Mouse (Mus musculus): ENCODE data around the gene Hist1h1t. TPM values are rescaled to one million over a fixed set of nuclear protein-coding genes. Genes with fewer than 3 reads are reported as not detected.

Hist1h1t gene
- total RNA-seq (2023) = 0.67 to 1.3 TPM in 2 of 4 replicates, not detected in the others

DNA sequence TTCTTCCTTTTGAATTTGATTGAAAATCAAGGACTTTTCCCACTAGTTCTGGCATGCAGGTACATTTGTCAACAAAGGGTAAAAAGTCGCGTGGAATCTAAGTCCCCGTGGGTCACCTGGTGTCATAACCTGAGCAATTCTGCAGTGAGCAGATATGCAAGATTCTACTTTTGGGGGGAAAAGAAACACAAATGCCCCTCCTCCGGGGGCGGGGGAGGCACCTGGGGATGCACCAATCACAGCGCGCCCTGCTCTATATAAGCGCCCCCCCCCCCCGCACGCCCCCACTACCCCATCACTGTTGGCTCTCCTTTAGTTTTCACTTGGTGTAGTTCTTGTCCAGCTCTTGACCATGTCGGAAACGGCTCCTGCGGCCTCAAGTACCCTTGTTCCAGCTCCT, at the start of gene Hist1h1t:
Hist1h1t (plus strand) TSS at position 301 of the 400 bp plus-strand sequence.

DNA sequence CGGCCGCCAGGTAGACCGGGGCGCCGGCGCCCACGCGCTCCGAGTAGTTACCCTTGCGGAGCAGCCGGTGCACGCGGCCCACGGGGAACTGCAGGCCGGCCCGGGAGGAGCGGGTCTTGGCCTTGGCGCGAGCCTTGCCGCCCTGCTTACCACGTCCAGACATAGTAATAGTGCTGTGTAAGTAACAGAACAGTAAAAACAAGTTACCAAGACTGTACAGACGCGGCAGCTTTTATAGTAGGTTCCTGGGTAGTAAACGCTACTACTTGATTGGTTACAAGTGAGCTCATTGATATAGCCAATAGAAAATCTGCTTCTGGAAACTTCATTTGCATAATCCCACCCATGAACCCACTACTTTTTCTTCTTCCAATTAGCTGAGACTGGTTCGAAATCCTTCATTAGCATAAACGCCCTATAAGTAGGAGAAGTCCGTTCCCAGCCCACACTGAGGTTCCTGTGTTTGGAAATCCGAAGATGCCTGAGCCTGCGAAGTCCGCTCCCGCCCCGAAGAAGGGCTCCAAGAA, 11.8 kb upstream of the Hist1h1t start, which contains the start of the genes Hist1h2ac and Hist1h2bc:
Hist1h2ac (minus strand) TSS at position 194 of the 527 bp plus-strand sequence.
Hist1h2bc (plus strand) TSS at position 445 of the 527 bp plus-strand sequence.

DNA sequence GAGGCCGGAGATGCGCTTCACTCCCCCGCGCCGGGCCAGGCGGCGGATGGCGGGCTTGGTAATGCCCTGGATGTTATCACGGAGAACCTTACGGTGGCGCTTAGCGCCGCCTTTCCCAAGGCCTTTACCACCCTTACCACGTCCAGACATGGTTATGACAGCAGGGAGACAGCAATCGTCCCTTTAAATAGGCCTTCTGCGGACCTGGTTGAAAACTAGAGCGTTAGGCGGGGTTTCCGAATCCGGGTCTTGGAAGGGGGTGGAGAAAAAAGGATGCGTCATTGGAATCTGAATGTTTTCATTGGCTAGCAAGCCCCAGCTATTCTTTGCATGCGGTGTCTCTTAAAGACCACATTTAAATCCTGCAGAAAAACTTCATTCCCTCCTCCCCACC, 2.7 kb downstream of the Hist1h1t start, which contains the start of gene Hist1h4c:
Hist1h4c (minus strand) TSS at position 155 of the 394 bp plus-strand sequence.

DNA sequence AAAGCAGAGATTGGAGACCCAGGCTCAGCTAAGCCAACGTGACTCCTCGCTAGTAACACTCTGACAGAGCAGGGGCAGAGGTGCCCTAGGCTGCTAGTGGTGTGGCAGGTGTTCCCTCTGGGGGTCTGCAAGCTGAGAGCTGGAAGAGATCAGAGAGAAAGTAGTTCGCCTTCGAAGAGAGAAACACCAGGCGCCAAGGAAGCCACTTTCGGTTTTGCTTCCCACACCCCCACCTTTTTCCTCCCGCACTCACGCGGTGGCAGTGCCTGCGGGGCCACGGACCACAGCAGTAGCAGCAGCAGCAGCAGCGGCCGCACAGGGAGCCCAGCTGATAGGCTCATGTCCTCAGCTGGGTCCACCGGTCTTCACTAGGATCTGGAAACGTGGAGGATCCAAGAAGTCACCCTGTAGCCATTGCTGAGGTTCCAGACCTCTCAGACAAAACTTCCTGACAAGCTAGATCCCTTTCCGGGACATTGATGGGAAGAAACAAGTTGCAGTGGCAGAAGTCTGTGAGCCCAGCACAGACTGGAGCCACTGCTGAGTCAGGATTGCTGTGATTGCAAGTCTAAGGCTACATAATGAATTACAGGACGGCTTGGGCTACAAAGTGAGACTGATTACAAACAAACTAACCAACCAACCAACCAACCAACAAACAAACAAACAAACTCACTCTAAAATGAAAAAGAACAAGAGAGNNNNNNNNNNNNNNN, 14.9 kb downstream of the Hist1h1t start, which contains the start of gene Hfe:
Hfe (minus strand) TSS at position 481 of the 716 bp plus-strand sequence.

DNA sequence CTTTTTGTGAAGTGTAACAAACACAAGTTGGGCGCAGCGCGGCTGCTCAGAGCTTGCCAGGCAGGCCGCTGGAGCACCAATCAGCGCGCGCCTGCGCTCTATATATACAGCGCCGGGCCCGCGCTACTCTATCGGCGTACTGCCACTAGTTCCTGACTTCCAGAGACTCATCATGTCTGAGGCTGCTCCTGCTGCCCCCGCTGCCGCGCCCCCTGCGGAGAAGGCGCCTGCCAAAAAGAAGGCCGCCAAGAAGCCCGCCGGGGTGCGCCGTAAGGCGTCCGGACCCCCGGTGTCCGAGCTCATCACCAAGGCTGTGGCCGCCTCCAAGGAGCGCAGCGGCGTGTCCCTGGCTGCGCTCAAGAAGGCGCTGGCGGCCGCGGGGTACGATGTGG, 43.1 kb downstream of the Hist1h1t start, which contains the start of gene Hist1h1c:
Hist1h1c (plus strand) TSS at position 132 of the 392 bp plus-strand sequence.

DNA sequence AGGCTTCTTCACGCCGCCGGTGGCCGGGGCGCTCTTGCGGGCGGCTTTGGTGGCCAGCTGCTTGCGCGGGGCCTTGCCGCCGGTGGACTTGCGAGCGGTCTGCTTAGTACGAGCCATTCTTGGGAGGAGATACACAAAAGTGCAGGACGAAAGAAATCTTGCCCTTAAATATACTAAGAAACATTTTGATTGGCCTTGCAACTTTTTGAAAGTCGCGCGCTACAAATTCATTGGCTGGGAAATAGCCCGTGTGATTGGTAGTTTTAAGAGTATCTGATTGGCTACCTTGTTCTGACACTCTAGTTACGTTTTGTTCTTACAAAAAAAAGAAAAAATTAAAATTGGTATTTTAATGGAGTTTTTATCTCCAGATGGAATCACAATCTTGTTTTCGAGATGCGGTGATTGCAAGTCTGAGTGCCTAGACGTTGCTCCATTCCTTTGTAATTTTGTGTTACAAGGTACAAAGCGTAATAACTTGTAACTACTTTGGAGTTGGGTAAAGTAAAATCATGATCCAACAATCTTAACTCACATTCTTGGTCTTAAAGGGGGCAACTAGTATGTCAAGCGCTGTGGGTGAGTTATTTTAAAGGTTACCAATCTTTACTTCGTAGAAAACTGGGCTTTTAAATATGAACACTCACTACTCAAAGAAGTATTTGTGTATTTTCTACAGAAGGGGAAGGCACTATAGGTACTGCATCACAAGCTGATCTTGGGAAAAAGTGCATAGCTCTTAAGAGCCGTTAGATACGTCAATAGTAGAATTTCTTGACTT, 50.0 kb downstream of the Hist1h1t start, which contains the start of gene Hist1h3c:
Hist1h3c (minus strand) TSS at position 222 of the 781 bp plus-strand sequence.

Other genes starting within 250 kb of the Hist1h1t start
- gene Btn1a1, start 229.9 kb upstream of the Hist1h1t start, total RNA-seq (2023) = not detected in 4 replicates
- 0.63 to 1.2 TPM (median 0.94 TPM) in 4 replicates for gene Btn2a2, start 207.0 kb upstream of the Hist1h1t start, total RNA-seq (2023)
- 312 to 413 TPM (median 355 TPM) in 4 replicates for gene Hist1h4h, start 164.8 kb upstream of the Hist1h1t start, total RNA-seq (2023)
- 8.2 to 18.3 TPM (median 14.4 TPM) in 4 replicates for gene Hist1h2af, start 161.9 kb upstream of the Hist1h1t start, total RNA-seq (2023)
- 4.0 to 5.5 TPM (median 4.9 TPM) in 3 of 4 replicates, not detected in the other for gene Hist1h3g, start 160.4 kb upstream of the Hist1h1t start, total RNA-seq (2023)
- 9.7 to 15.7 TPM (median 11.4 TPM) in 4 replicates for gene Hist1h2bh, start 152.4 kb upstream of the Hist1h1t start, total RNA-seq (2023)
- gene Hist1h3f, start 151.8 kb upstream of the Hist1h1t start, total RNA-seq (2023) = 116 to 135 TPM (median 127 TPM) in 4 replicates
- gene Hist1h4f, start 144.2 kb upstream of the Hist1h1t start, total RNA-seq (2023) = 64.1 to 86.2 TPM (median 72.6 TPM) in 4 replicates
- gene Hist1h1d, start 142.6 kb upstream of the Hist1h1t start, total RNA-seq (2023) = 20.7 to 25.2 TPM (median 22.9 TPM) in 4 replicates
- gene Hist1h3e, start 133.4 kb upstream of the Hist1h1t start, total RNA-seq (2023) = 302 to 339 TPM (median 312 TPM) in 4 replicates
- 20.2 to 28.2 TPM (median 23.3 TPM) in 4 replicates for gene Hist1h2ae, start 124.6 kb upstream of the Hist1h1t start, total RNA-seq (2023)
- gene Hist1h2bg, start 124.4 kb upstream of the Hist1h1t start, total RNA-seq (2023) = 455 to 535 TPM (median 493 TPM) in 4 replicates
- 223 to 279 TPM (median 234 TPM) in 4 replicates for gene Hist1h2bf, start 121.6 kb upstream of the Hist1h1t start, total RNA-seq (2023)
- gene Hist1h2ad, start 121.4 kb upstream of the Hist1h1t start, total RNA-seq (2023) = 18.6 to 61.8 TPM (median 42.9 TPM) in 4 replicates
- 33.1 to 41.7 TPM (median 35.9 TPM) in 4 replicates for gene Hist1h3d, start 120.1 kb upstream of the Hist1h1t start, total RNA-seq (2023)
- 149 to 174 TPM (median 170 TPM) in 4 replicates for gene Hist1h4d, start 114.2 kb upstream of the Hist1h1t start, total RNA-seq (2023)
- gene Hist1h2be, start 74.7 kb upstream of the Hist1h1t start, total RNA-seq (2023) = 31.4 to 39.8 TPM (median 37.8 TPM) in 4 replicates
- gene Hist1h1e, start 73.3 kb upstream of the Hist1h1t start, total RNA-seq (2023) = 317 to 365 TPM (median 333 TPM) in 4 replicates
- 9.3 to 10.9 TPM (median 9.8 TPM) in 4 replicates for gene Hist1h2ac, start 11.9 kb upstream of the Hist1h1t start, total RNA-seq (2023)
- 16.6 to 23.0 TPM (median 18.7 TPM) in 4 replicates for gene Hist1h2bc, start 11.6 kb upstream of the Hist1h1t start, total RNA-seq (2023)
- 174 to 205 TPM (median 189 TPM) in 4 replicates for gene Hist1h4c, start 2.6 kb downstream of the Hist1h1t start, total RNA-seq (2023)
- 0.48 to 1.5 TPM (median 1.1 TPM) in 4 replicates for gene Hfe, start 15.0 kb downstream of the Hist1h1t start, total RNA-seq (2023)
- gene Hist1h1c, start 43.0 kb downstream of the Hist1h1t start, total RNA-seq (2023) = 857 to 1,008 TPM (median 880 TPM) in 4 replicates
- gene Hist1h3c, start 49.8 kb downstream of the Hist1h1t start, total RNA-seq (2023) = 9.0 to 14.7 TPM (median 11.7 TPM) in 4 replicates
- 65.5 to 82.0 TPM (median 72.9 TPM) in 4 replicates for gene Hist1h2bb, start 50.9 kb downstream of the Hist1h1t start, total RNA-seq (2023)
- 38.9 to 112 TPM (median 74.0 TPM) in 4 replicates for gene Hist1h2ab, start 55.3 kb downstream of the Hist1h1t start, total RNA-seq (2023)
- 29.5 to 64.1 TPM (median 35.4 TPM) in 4 replicates for gene Hist1h3b, start 56.5 kb downstream of the Hist1h1t start, total RNA-seq (2023)
- gene Hist1h4b, start 61.2 kb downstream of the Hist1h1t start, total RNA-seq (2023) = 81.8 to 123 TPM (median 110 TPM) in 4 replicates
- gene Hist1h4a, start 65.4 kb downstream of the Hist1h1t start, total RNA-seq (2023) = 189 to 269 TPM (median 202 TPM) in 4 replicates
- 385 to 444 TPM (median 390 TPM) in 4 replicates for gene Hist1h3a, start 66.6 kb downstream of the Hist1h1t start, total RNA-seq (2023)
- 35.5 to 38.6 TPM (median 37.0 TPM) in 4 replicates for gene Hist1h1a, start 67.9 kb downstream of the Hist1h1t start, total RNA-seq (2023)
- not detected in 4 replicates for gene Trim38, start 74.1 kb downstream of the Hist1h1t start, total RNA-seq (2023)
- not detected in 4 replicates for gene Slc17a2, start 111.2 kb downstream of the Hist1h1t start, total RNA-seq (2023)
- gene Slc17a3, start 143.6 kb downstream of the Hist1h1t start, total RNA-seq (2023) = not detected in 4 replicates
- not detected in 4 replicates for gene Slc17a1, start 171.9 kb downstream of the Hist1h1t start, total RNA-seq (2023)
- not detected in 4 replicates for gene Slc17a4, start 219.2 kb downstream of the Hist1h1t start, total RNA-seq (2023)
- not detected in 4 replicates for gene Hist1h2ba, start 238.3 kb downstream of the Hist1h1t start, total RNA-seq (2023)
- not detected in 4 replicates for gene Hist1h2aa, start 238.6 kb downstream of the Hist1h1t start, total RNA-seq (2023)

Data from B cell, adult 62 days (primary cell).